Mouse (Mus musculus): ENCODE data around the gene Samhd1.

The Samhd1 gene

DNA sequence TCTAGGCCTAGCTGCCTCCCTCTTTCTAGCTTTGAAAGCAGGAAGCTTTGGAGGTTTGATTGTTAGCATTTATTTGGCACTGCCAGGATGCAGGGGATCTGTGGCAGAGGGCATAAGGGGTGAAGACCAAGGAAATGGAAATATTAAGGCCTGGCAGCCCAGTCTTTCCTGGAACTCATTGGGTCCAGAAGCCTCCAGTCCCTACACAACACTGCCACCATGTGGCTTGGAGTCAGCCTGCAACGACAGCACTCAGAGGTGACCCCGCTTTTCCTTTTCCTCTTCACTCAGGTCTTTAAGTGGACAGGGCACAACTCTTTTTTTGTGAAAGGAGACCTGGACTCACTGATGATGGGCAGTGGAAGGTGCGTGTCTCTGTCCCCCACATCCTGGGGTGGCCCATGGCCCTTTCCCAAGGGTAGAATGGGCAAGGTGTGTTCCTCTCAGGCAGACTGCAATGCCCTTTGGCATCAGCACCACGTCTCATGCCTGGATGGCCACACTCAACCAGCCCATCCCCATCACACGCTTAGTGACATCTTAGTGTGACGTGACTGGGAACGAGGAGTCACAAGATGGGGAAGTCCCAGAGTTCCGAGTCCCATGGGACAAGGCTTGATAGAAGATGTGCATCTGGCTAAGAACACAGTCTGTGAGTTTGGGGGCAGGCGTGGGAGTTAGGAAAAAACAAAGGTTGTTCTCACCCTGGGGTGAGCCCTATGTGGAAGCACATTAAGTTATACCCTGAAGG, 39.9 kb downstream of the Samhd1 start:
- DNase-seq (ENCODE audit: low spot score): peak; percentile 71

DNA sequence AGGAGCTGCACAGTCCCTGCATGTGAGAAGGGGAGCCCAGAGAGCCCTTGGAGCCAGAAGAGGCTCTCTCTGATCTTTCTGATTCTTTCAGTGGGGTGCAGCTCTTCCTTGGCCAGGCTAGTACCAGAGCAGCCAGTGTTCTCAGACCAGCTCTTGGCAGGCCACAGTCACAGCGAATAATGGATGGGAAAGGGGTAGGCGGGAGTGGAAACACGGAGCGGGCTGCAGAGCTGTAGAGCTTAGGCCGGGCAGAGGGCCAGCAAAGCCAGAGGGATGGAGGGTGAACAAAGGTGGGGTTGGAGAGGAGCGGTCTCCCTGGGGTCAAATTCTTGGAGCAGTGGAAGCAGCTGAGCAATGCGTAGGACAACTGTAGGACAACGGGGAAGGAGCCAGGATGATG, 43.0 kb downstream of the Samhd1 start:
- DNase-seq (ENCODE audit: low spot score): no peak

DNA sequence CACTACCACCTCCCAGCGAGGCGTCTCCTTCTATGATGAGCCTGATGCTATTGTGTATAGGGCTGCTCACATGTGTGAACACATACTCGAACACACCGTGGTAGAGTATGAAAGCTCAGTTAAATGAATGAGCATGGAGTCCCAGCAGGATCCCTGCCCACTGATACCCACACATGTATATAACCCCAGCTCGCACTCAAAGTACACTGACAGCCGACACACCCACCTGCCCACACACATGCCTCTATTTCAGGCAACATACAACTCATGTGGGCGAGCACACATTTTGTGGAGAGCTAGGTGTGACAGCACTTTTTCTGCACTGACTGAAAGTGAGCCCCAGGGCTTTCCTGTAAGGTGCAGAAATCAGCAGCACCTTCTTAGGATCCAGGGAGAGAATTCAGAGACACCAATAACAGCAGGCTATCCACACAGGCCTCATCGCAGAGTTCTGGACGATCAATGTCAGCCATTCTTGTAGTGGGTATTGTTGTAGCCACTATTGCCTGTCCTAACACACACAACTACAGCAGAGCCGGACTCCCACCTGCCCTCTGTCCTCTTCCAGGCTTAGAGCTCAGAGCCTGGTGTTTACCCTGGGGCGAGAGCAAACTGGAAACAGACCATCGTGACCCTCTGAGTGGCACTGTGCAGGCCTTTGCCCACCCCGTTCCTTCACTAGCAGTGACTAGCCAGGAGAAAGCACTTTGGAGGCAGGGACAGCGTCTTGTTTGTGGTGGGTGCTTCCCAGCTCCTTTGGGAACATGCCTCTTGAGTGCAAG, 47.3 kb downstream of the Samhd1 start:
- DNase-seq (ENCODE audit: low spot score): no peak

DNA sequence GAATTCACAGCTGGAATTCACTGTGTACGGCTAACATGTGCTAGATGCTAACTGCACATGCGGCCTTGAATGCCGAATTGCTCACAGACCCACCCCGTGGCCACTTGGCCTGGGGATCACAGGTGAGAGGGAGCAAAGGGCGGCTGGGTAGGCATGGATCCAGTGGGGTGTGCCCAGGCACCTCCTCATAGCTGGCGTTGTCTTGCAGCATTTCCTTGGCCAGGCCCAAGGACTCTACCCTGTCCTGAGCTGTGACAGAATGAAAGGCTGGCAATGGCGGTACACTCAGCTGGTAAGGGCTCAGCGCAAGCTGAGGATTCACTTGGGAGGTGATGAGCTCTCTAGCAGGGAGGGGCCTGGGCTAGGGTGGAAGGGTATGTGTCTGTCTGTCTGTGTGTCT, 48.3 kb downstream of the Samhd1 start, which contains the start of gene Tldc2:
TSS of gene Tldc2 (plus strand) at position 260 of the 400 bp plus-strand sequence.
- no peak for DNase-seq (ENCODE audit: low spot score)

DNA sequence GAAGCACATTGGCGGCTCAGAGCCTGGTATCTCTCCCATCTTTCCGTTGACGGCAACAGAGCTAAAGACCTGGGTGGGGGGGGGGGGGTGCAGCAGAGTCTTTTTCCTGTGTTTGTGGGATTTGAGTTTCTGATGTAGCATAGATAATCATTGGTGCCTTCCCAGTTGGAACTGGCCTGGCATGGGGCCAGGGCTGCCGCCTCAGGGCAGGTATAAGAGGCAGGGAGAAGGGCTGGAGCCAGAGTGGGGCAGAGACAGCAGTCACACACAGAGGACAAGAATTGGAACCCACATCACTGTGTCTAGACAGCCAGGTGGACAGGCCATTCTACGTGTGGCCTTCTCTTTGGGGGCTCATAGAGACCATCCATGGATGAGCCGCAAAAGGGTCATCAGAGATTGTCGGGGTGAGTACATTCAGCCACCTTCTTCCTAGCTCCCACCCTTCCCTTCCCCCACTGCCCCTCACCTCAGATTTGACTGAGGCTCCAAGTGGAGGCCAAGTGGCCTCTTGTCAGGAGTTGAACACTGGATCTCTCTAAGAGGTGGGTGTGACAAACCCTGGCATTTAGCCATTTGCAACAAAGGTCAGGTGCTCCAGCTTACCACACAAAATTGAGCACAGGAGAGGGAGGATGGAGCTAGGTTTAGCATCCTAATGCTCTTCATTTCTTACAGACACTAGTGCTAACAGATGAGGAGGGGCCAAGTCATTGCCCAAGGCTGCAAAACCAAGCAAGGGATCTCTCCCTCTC, 50.1 kb downstream of the Samhd1 start:
- DNase-seq (ENCODE audit: low spot score): no peak

DNA sequence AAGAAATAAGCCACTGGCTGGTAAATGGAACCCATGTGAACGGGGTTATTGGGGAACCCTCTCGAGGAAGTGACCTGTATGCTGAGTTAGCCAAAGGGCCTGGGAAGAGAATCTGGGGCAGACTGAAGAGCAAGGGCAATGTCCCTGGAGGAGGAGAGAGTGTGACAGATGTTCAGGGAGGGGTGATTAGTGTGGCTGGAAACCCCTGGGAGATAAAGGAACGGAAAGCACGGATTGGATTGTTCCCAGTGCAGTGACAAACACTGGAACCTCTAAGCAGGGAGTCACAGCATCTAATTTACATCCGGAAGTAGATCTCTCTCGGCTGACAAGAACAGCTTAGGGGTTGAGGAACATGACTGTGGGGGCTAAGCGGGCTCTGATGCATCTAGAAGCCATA, 53.1 kb downstream of the Samhd1 start:
- DNase-seq (ENCODE audit: low spot score): no peak

DNA sequence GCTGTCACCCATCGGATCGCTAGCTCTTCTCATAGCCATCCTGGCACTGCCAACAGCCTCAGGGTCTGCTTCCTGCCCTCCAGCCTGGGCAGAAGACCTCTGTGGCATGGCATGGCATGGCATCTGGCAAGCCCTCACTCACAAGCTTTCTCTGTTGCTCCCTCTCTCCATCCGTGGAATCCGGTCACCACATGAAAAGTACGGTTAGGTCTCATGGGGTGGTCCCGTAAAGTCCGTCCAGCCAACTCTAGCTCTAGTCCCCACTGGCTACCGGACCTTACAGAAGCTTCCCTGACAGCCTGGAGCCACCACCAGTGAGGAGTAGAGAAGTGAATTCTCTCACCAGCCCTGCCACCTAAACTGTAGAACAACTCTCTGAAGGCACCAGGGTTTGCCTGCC, 53.7 kb downstream of the Samhd1 start:
- DNase-seq (ENCODE audit: low spot score): no peak

DNA sequence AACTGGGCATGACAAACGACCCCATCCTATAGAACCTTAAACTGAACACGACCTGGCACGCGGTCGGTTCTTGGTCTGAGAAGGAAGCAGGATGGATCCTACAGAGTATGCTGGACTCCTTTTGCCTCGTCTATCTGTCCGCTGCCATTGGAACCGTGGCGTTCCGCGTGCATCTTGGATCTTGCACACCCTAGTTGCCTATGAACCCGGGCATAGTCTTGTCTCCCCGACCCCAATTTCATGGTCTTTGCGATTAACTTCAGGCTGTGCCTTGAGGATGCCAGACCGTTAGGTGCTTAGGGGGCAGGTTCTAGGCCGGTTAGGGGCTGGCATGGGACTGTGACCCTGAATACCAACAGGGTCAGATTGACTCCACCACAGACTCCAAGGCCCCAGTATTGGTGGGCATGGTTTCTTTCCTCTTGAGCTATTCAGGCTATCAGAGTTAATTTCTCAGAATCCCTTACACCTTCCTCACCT, 55.3 kb downstream of the Samhd1 start:
- DNase-seq (ENCODE audit: low spot score): no peak

DNA sequence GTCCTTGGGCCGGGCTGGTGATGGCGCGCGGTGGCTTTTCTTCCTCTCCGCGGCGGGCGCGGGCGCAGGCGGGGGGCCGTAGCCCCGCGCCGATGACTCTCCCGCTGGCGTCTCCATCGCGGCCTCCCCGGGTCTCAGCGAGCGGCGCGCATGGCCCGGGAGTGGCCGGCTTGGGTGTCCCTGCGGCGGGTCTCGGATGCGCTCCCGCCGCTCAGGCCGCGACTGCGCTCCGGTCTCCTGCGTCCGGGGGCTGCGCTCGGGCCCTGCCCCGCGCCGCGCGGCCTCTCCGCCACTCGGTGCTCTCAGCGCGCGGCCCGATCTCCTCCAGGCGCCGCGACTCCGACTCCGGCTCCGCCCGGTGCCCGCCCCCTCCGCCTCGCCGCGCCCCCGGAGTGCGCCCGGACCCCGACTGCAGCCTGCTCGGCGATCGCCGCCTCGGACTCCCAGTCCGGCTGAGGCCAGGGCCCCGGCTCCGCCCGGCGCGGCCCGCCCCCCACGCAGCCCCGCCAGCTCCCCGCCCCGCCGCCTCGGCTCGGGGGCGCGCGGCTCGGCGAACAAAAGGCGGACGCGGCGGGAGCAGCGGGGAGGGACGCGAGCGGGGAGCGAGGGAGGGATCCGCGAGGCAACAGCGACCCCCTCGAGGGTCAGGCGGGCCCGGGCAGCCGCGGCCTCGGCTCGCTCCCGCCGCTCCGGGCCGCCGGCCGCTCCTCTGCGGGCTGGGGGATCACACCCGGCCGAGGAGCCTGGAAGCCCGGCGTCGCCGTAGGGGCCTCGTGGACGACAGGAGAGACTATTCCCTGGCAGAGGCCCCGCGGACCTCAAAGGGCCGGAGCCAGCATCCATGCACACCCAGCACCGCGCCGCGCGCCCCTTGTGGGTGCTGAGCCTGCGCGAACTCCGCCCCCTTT, 56.0 kb downstream of the Samhd1 start, which contains the start of gene Soga1:
TSS of gene Soga1 (minus strand) at position 462 of the 908 bp plus-strand sequence.
- DNase-seq (ENCODE audit: low spot score): peak; percentile 84

DNA sequence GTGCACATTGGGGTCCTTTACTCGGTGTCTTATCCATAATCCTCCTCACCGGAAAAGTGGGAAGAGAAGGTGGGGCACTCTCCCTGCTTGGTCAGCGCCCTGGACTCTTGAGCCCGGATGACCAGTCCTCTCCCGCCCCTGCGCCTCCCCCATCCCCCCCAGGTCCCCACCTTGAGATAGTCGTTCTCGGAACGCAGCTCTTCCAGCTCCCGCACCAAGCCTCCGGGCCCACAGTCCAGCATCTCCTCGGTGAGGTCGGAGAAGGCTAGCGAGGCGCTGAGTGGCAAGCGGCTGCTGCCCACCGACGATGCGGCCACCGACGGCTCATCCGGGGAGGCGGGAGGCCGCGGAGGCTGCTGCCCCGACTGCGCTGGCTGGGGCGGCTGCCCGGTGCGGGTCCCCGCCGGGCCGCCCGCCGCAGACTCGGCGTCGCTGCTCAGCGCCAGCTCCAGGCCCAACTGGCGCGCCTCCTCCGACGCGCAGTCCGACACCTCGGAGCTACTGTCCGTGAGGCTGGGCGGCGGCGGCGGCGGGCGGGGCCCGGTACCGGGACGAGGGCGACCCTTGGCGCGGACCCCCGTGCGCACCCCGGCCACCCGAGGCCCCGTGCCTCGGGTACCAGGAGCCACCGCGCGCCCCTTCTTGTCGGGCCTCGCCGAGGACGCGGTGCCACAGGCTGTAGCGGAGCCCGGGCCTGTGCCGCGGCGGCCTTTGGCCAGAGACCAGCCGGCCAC, 56.8 kb downstream of the Samhd1 start:
- DNase-seq (ENCODE audit: low spot score): no peak

DNA sequence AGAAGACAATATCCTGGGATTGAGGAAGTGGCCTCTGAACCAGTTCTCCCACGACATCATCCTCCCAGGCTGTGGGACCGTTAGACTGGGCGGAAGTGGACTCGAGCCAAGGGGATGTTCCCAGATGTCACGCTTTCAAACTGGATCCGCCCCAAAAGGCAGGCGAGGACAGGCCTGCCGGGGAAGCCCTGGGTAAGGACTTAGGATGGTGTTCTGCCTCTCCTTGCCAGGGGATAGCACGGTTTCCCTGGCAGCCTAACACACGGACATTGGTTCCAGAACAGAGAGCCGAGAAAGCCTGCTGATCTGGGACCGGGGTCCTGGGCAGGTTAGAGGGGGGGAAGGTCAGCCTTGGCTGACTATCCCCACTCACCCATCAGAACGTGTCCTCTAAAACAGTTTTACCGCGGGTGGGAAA, 57.4 kb downstream of the Samhd1 start:
- peak; percentile 83 for DNase-seq (ENCODE audit: low spot score)

DNA sequence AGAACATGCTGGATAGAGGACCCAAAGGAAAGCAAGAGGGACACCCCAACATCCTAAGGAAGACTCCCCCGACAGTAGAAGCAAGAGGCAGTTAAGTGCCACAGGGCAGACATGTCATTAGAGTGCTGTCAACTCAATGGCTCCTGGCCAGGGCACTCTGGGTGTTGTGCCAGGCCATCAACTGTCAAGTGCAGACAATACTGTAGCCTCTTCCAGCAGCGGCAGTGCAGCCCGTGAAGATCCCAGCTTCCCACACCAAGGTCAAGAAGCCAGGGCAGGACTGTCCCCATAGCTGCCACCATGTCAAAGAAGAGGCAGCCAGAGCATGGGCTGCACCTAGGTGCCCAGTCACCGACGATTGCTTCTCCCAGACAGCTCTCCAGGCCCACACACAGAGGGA, 57.9 kb downstream of the Samhd1 start:
- no peak for DNase-seq (ENCODE audit: low spot score)

DNA sequence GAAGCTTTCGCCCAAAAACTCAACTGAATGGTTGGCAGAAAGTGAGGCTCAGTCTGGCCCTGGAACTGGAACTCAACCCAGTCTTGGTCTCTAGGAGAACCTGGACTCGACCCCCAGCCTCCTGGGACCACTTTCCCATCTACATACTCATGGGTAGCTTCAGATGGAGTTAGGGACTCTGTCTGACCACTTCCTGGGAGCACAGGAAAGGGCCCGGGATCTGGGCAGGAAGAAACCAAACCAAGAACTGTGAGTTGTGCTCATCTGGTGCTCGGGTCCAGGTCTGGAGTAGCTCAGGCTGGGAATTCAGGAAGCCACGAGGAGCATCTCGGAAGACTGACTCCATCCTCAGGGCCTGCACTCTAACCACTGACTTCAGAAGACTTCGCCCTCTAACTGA, 58.5 kb downstream of the Samhd1 start:
- DNase-seq (ENCODE audit: low spot score): no peak

DNA sequence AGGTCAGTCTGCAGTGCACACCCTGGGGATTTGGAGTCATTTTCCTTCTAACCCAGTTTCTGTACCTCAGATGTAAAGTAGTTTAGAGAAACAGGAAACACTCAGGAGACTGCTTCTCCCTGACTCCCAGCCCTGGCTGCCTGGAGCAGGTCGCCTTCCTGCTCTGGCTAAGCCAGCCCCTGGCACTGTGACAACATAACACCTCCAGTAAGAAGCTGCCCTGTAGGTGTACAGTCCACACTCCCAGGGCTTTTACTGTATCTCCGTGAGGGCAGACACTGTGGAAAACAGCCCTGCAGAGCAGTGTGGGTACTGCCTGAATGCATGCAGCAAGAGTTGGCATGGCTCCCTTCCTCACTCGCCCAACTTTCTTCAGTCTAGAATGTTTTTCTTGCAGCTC, 59.4 kb downstream of the Samhd1 start:
- DNase-seq (ENCODE audit: low spot score): no peak

DNA sequence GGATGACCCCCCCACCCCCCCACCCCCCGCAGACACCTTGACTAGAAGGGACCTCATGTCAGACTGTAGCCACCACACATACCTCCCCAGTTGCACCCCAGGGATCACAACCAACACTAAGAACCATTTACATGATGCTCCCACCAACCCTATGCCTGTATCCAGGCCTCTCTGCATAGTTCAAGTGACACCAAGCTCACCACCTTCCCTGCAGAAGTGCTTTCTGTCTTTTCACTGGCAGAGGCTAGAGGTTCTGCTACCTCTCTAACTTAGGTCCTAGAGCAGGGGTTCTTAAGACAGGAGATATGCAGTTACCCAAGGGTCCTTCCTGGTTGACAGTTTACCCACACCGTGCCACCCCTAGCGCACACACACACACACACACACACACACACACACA, 59.8 kb downstream of the Samhd1 start:
- no peak for DNase-seq (ENCODE audit: low spot score)

DNA sequence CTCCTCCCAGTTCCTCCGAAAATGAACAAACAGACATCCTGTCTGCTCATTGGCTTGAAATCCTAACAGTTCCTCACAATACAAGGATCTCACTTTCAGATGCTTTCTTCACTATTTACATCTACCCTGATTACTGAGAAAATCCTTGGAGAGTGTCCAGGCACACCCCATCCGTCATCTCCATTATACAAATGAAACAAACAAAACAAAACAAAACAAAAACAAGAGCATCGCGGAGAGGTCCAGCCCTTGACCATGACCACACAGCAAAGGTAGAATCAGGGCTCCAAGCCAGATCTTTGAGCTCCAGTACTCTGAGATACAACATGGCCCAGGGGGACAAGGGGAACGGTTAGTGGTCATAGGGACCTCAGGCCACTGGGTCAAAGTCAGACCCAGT, 60.3 kb downstream of the Samhd1 start:
- no peak for DNase-seq (ENCODE audit: low spot score)

DNA sequence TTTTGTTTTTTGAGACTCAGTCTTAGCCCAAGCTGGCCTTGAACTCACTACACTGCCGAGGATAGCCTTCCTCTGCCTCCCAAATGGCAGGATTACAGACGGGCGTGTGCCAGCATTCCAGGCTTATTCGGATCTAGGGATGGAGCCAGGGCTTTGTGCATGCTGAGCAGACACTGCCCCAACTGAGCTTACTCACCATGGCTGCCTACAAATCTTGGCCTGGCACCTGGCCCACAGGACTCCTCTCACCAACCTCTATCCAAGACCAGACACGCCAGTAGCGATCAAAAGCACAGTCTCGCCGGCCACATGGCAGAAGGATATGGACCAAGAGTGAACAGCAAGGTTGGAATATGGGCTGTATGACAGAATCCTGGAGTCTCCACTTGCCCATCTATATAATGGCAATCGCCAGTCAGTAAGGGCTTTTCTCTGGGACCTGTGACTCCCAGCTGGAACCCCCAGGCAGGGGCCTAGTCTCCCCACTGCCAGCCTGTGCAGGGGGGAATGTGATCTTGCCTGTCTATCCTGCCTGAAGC, 60.8 kb downstream of the Samhd1 start:
- peak; percentile 60 for DNase-seq (ENCODE audit: low spot score)

DNA sequence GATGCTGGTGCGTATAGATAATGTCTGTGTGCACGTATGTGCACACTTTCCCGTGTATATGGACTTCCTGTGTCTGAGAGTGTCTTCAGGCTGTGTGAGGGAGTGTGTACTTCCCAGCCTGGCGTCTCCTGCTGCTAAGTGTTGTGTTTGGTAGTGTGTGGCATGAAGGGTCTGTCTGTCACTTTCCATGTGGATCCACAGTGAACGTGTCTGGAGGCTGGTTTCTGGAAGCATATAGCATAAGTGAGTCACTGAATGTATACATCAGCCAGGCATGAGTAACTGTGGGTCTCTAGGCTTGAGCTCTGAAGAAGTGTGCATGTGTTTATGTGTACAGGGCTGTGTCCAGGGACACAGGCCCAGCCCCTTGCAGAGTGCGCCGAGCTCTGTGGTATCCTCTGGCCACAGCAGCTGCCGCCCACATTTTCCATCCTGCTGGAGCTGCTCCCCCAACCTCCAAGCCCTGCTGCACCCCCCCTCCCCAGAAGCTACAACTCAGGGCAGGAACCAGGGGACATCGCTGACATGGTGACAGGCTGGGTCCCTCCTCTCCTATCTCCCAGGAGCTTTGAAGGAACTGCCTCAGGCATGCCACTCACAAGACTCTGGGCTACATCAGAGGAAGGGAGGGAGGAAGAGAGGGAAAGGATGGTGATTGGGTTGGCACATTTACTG, 61.5 kb downstream of the Samhd1 start:
- DNase-seq (ENCODE audit: low spot score): no peak

DNA sequence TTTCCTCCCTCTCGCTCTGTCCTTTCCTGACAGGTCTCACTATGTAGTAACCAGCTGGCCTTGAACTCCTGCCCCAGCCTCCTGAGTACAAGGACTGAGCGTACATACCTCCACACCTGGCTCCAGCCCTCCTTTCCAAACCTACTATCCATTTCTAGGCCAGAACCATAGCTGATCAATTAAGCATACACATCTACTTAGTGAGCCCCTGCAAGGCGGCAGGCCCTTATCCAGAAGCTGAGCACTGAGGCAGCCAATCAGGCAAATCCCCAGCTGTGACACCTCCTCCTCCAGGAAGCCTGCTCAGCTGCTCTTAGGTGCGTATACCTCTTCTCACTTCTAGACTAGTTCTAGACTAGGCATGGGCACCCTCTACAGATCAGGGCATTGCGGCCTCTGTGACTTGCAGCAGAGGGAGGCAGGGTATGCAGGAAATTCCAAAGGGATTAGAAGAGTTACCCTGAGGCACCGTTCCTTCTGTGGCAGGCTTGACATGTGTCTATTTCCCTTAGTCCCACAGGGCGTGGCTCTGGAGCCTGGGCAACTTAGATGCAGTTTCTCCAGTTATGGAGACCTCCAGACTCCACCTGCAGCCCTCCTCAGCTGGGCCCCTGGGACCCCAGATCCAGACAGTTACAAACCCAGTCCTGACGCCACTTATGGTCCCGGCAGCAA, 62.6 kb downstream of the Samhd1 start:
- DNase-seq (ENCODE audit: low spot score): no peak
